ENCODE assay signal across 10 mouse cellular contexts in genomic region chr11:86953096-86953495, GRCm38 (mm10). TPM values are rescaled to one million over a fixed set of nuclear protein-coding genes. Genes with fewer than 3 reads are reported as not detected.
DNase-seq lines count a peak whose midpoint lies in the region; ATAC-seq lines count a peak whose summit lies in the region.
"Had no signal": no experiment of that assay in that cellular context is flagged by ENCODE, and none has a peak within 500 bp of the region (broad histone marks: within the 10 kb centered on the region; RNA-seq: fewer than 3 reads in every experiment).

No protein-coding gene starts in this region.

- no peaks in the 10 kb centered on the region for H3K27me3 ChIP-seq in embryonic facial prominence, embryonic 10.5 days (replicated peaks; ENCODE audit: low read depth, poor library complexity, severe bottlenecking)
- no peaks in the 10 kb centered on the region for H3K27me3 ChIP-seq in liver, embryonic 15.5 days
- H3K27me3 ChIP-seq: midbrain, embryonic 15.5 days had no signal

- no peaks in the 10 kb centered on the region; the same call in 1 of the 2 replicates for H3K36me3 ChIP-seq in embryonic facial prominence, embryonic 10.5 days (replicated peaks)
- no peaks in the 10 kb centered on the region for H3K36me3 ChIP-seq in liver, embryonic 15.5 days (replicated peaks)
- H3K36me3 ChIP-seq: midbrain, embryonic 15.5 days had no signal

- H3K9ac ChIP-seq in liver, embryonic 15.5 days, result no peak overlapping the region
- H3K9ac ChIP-seq: midbrain, embryonic 15.5 days had no signal

- no peak for ATAC-seq in liver, embryonic 15.5 days (ENCODE audit: insufficient read depth)
- ATAC-seq: midbrain, embryonic 15.5 days had no signal

- DNase-seq in kidney, postnatal 36 days, result peak; percentile 51 to 54
- DNase-seq in kidney, adult 18-20 months, result no peak
- DNase-seq in Muller cell, postnatal 12 days (ENCODE audit: inconsistent ontology term), result peak; percentile 63
- no peak for DNase-seq in embryonic facial prominence, embryonic 10.5 days (ENCODE audit: low spot score)
- DNase-seq in spleen, postnatal 10 days (ENCODE audit: low spot score in 2 of 2), result no peak
- DNase-seq in thymus, postnatal 10 days (ENCODE audit: low spot score in 2 of 2), result no peak
- no peak for DNase-seq in left cerebral cortex, postnatal 4 days
- DNase-seq: thymus, postnatal 14 days had no signal

- H3K4me1 ChIP-seq in embryonic facial prominence, embryonic 10.5 days, result peaks cover 47% of the 10 kb centered on the region
- H3K4me1 ChIP-seq in liver, embryonic 15.5 days (replicated peaks), result peaks cover 28% of the 10 kb centered on the region

- H3K4me2 ChIP-seq in liver, embryonic 15.5 days, result no peak overlapping the region
- H3K4me2 ChIP-seq: midbrain, embryonic 15.5 days had no signal

- H3K9me3 ChIP-seq in embryonic facial prominence, embryonic 10.5 days, result no peaks in the 10 kb centered on the region
- no peaks in the 10 kb centered on the region for H3K9me3 ChIP-seq in liver, embryonic 15.5 days (replicated peaks)
- H3K9me3 ChIP-seq: midbrain, embryonic 15.5 days had no signal

- intact Hi-C loops in left cerebral cortex, postnatal 4 days (cut with DNase I), result no loop called here

- H3K4me3 ChIP-seq in embryonic facial prominence, embryonic 10.5 days, result no peak overlapping the region
- no peak overlapping the region for H3K4me3 ChIP-seq in liver, embryonic 15.5 days (replicated peaks)
- H3K4me3 ChIP-seq: midbrain, embryonic 15.5 days had no signal

- WGBS in embryonic facial prominence, embryonic 10.5 days, result 81% methylated on average over 8 of the region's 8 CpGs
- 62% methylated on average over 8 of the region's 8 CpGs for WGBS in liver, embryonic 15.5 days (ENCODE audit: insufficient replicate concordance)

- H3K27ac ChIP-seq in embryonic facial prominence, embryonic 10.5 days (replicated peaks), result peak overlapping the region; percentile 35; the same call in 1 of the 2 replicates
- 0 out of 2 replicates have a peak overlapping the region, but pooled peaks have one; percentile 24 for H3K27ac ChIP-seq in liver, embryonic 15.5 days (replicated peaks)
- H3K27ac ChIP-seq: midbrain, embryonic 15.5 days had no signal

RNA-seq across cellular contexts. Expression of gene Ypel2, which starts 40.4 kb away (rescaled TPM):
- 4.2 and 5.4 TPM in 2 replicates for polyA plus RNA-seq in embryonic facial prominence, embryonic 10.5 days (2016; fragmentation: Nextera tagmentation; extraction: Ambion mirVana)
- 1.5 and 1.7 TPM in 2 replicates for polyA plus RNA-seq in liver, embryonic 15.5 days (2015; fragmentation: Nextera tagmentation; extraction: Ambion mirVana)
- 1 to 10 TPM; 6.0 to 6.4 TPM for total RNA-seq in left cerebral cortex, postnatal 4 days (2021)

Comparison
In these comparisons a context has a peak if more than half of its experiments do, and no peak if none do; other contexts are left out.
1. DNase-seq: peak in kidney, postnatal 36 days (2 of 2) and Muller cell, postnatal 12 days (single experiment); none in kidney, adult 18-20 months (single experiment), embryonic facial prominence, embryonic 10.5 days (single experiment), spleen, postnatal 10 days (0 of 2), thymus, postnatal 10 days (0 of 2) and left cerebral cortex, postnatal 4 days (single experiment).